Mouse (Mus musculus) liver, embryonic 14.5 days (tissue): Measurements from ENCODE around the gene Lmbr1l. TPM values are rescaled to one million over a fixed set of nuclear protein-coding genes. Genes with fewer than 3 reads are reported as not detected.

Experiments
- ATAC-seq: fragments of 200-750 bp; cut with Nextera tagmentation; 2 replicates; pipeline ENCODE4 v1.8.0; 2017; ENCODE audit warnings: moderate number of reproducible peaks, mild to moderate bottlenecking, moderate library complexity; ENCODE audit not compliant: insufficient read depth
- DNase-seq, 3 experiments: peaks; one replicate each; pipeline ENCODE4 v3.0.0-alpha.2; 2012 to 2013; ENCODE audit warnings: low read depth in 3 of 3, low spot score in 3 of 3
- H3K27ac ChIP-seq: fragments of 300-500 bp; sonication (generic); 2 replicates; pipeline ENCODE4 v1.5.1; 2014; ENCODE audit warnings: moderate library complexity, mild to moderate bottlenecking, control low read depth, inconsistent platforms
- H3K27me3 ChIP-seq: fragments of 300-500 bp; sonication (generic); 2 replicates; pipeline ENCODE4 v1.6.1; 2014; ENCODE audit warnings: mild to moderate bottlenecking, low read length, moderate library complexity; ENCODE audit not compliant: control insufficient read depth, insufficient read depth
- H3K36me3 ChIP-seq: fragments of 300-500 bp; sonication (generic); replicated peaks from 2 replicates; pipeline ENCODE4 v1.6.1; 2014; ENCODE audit warnings: low read depth; ENCODE audit not compliant: control insufficient read depth, insufficient read depth
- H3K4me1 ChIP-seq, 2 experiments: fragments of 200-500 bp in 1 of 2; fragments of 300-500 bp in 1 of 2; sonication (generic) in 1 of 2; replicated peaks; 2 replicates each; pipeline ENCODE4 v1.6.1; 2012 to 2014; ENCODE audit warnings: antibody characterized with exemption in 1 of 2, inconsistent platforms in 1 of 2, low read length in 1 of 2; ENCODE audit not compliant: control insufficient read depth in 2 of 2, insufficient read depth in 2 of 2
- H3K4me2 ChIP-seq: fragments of 300-500 bp; sonication (generic); 2 replicates; pipeline ENCODE4 v1.6.1; 2014; ENCODE audit warnings: low read depth, mild to moderate bottlenecking, control low read depth, moderate library complexity
- H3K4me3 ChIP-seq, 2 experiments: fragments of 200-500 bp in 1 of 2; fragments of 300-500 bp in 1 of 2; sonication (generic) in 1 of 2; 2 replicates each; pipeline ENCODE4 v1.5.1; 2012 to 2014; ENCODE audit warnings: low read depth in 2 of 2, low read length in 2 of 2, mild to moderate bottlenecking in 2 of 2, control low read depth in 1 of 2, inconsistent platforms in 1 of 2, moderate library complexity in 1 of 2; ENCODE audit not compliant: insufficient read depth in 1 of 2
- H3K9ac ChIP-seq: fragments of 300-500 bp; sonication (generic); replicated peaks from 2 replicates; pipeline ENCODE4 v1.6.1; 2014; ENCODE audit warnings: mild to moderate bottlenecking, control low read depth, moderate library complexity
- H3K9me3 ChIP-seq: fragments of 300-500 bp; sonication (generic); 2 replicates; pipeline ENCODE4 v1.6.1; 2016; ENCODE audit warnings: low read length, mixed read lengths; ENCODE audit not compliant: control insufficient read depth
- CTCF ChIP-seq: IDR thresholded peaks from 2 replicates; pipeline ENCODE4 v1.5.1; 2016; ENCODE audit warnings: antibody characterized with exemption, low read depth, control low read depth
- EP300 ChIP-seq: IDR thresholded peaks from 2 replicates; pipeline ENCODE4 v1.6.1; 2016; ENCODE audit warnings: antibody characterized with exemption, low read depth
- WGBS: fragments of 180-500 bp; shearing (Covaris S2); extraction: QIAGEN DNeasy Blood & Tissue Kit; methylation state at CpG from one replicate; pipeline ENCODE4 v1.1.7; 2014; ENCODE audit not compliant: insufficient replicate concordance; 5-methylcytosine and 5-hydroxymethylcytosine counted together
- polyA plus RNA-seq, 2 experiments: library from polyadenylated mRNA; depleted of rRNA in 1 of 2; stranded (reverse) in 1 of 2; unstranded in 1 of 2; fragments of >200 nt; fragmentation: Nextera tagmentation in 1 of 2; extraction: Ambion mirVana in 1 of 2; gene quantifications; 2 replicates each; pipeline versions ENCODE4 v1.2.1 to v1.2.3; 2012 to 2014

Lmbr1l gene
- polyA plus RNA-seq, 2 experiments = 0.70 to 7.1 TPM

DNA sequence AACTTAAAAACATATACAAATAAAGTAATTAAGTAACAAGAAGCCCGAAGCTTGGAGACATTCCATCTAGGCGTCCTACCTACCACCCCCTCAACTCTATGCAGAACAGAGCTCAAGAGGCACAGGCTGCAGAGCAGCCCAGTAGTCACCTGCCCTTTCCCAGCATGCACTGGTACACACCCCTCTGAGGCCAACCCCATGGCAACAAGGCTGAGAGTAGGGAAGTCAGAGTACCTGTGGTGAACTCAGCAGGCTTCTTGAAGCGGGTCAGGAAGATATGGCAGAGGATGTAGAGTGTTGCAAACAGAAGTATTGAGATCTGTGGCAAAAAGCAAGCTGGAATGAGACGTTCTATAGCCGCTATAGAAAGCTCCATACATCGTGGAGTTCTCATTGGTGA lies 3.1 kb downstream of the Lmbr1l start:
- Histone ChIP-seq H3K27ac (no peak overlapping the region), H3K27me3 (no peaks in the 10 kb centered on the region), H3K4me1 (peaks cover 9 to 14% of the 10 kb centered on the region in 2 experiments), H3K9ac (no peak overlapping the region), H3K4me2 (no peak overlapping the region), H3K36me3 (no peaks in the 10 kb centered on the region), H3K9me3 (no peaks in the 10 kb centered on the region), H3K4me3 (no peak overlapping the region)
- DNase-seq (no peak), ATAC-seq (no peak)
- no peak for TF ChIP-seq CTCF
- no peak for TF ChIP-seq EP300
- 75% methylated on average over 6 of the region's 6 CpGs for WGBS

DNA sequence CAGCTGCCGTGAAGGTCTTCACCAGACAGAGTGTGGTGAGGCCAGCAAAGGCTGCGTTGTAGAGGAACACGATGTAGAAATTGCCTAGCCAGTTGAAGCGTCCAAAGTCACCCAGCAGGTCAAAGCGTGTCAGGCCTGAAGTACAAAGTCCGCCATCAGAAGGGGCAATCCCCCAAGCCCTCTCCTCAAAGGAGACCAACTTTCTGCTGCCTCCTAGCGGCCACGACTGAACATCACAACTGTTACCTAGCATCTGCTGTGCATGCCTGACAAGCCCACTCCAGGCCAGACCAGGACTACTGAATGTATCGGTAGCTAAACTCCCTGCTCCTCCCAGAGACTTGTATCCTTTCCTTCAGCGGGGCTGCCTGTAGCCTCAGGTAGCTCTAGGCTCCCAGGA lies 13.3 kb downstream of the Lmbr1l start:
- peaks cover 9% of the 10 kb centered on the region; the same call in 1 of the 2 replicates for H3K27me3 ChIP-seq
- TF ChIP-seq EP300 = no peak
- TF ChIP-seq CTCF = peak; percentile 84
- no peak overlapping the region for H3K4me2 ChIP-seq
- no peaks in the 10 kb centered on the region for H3K9me3 ChIP-seq
- no peak overlapping the region for H3K4me3 ChIP-seq
- ATAC-seq = no peak
- H3K36me3 ChIP-seq = no peaks in the 10 kb centered on the region
- H3K9ac ChIP-seq = no peak overlapping the region
- no peak overlapping the region for H3K27ac ChIP-seq
- H3K4me1 ChIP-seq = no peaks in the 10 kb centered on the region
- 36% methylated on average over 10 of the region's 10 CpGs for WGBS
- no peak for DNase-seq

DNA sequence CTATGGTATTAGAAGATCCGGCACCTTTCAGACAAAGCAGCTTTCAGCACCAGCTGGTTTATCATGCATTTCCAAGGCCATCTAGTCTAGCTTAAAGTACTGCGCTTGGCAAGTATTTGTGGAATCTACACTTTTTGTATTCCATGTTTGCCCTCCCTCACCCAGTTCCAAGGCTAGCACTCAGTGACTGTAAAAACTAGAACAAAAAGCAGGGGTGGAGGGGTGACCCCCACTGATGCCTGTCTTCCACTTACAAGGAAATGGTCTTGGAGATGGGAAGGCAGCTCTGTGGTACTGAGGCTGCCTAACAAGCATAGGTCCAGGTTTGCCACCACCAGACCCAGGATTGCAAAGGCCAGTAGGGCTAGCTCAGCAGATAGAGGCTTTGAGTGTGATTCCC lies 15.4 kb downstream of the Lmbr1l start:
- 84% methylated on average over 2 of the region's 2 CpGs for WGBS
- ATAC-seq = no peak
- H3K9me3 ChIP-seq = no peaks in the 10 kb centered on the region
- H3K4me2 ChIP-seq = no peak overlapping the region
- no peak overlapping the region for H3K4me3 ChIP-seq
- H3K4me1 ChIP-seq = no peaks in the 10 kb centered on the region
- H3K27ac ChIP-seq = no peak overlapping the region
- DNase-seq = no peak
- TF ChIP-seq CTCF (no peak), EP300 (no peak)
- H3K27me3 ChIP-seq = peaks cover 29% of the 10 kb centered on the region
- H3K9ac ChIP-seq = no peak overlapping the region
- no peaks in the 10 kb centered on the region for H3K36me3 ChIP-seq

DNA sequence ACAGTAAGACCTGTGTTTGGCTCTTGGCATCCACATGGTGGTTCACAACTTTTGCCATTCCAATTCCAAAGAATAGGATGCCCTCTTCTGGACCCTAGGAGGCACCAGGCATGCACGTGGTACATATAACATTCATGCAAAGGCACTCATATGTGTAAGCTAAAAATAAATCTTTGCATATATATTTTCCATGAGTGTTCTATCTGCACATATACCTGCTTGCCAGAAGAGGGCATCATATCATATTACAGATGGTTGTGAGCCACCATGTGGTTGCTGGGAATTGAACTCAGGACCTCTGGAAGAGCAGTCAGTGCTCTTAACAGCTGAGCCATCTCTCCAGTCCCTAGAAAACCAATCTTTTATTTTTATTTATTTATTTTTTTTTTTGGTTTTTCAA lies 16.5 kb downstream of the Lmbr1l start:
- Histone ChIP-seq H3K9me3 (no peaks in the 10 kb centered on the region), H3K36me3 (no peaks in the 10 kb centered on the region), H3K9ac (no peak overlapping the region), H3K4me3 (no peak overlapping the region), H3K4me2 (no peak overlapping the region), H3K27me3 (peaks cover 39% of the 10 kb centered on the region), H3K27ac (no peak overlapping the region), H3K4me1 (peaks cover 0 to 2% of the 10 kb centered on the region in 2 experiments; a peak in 1 of 4 replicates)
- no peak for DNase-seq
- WGBS = 28% methylated on average over 1 of the region's 1 CpGs
- ATAC-seq = no peak
- TF ChIP-seq EP300 (no peak), CTCF (0 out of 2 replicates have a peak, but pooled peaks have one; percentile 14)

DNA sequence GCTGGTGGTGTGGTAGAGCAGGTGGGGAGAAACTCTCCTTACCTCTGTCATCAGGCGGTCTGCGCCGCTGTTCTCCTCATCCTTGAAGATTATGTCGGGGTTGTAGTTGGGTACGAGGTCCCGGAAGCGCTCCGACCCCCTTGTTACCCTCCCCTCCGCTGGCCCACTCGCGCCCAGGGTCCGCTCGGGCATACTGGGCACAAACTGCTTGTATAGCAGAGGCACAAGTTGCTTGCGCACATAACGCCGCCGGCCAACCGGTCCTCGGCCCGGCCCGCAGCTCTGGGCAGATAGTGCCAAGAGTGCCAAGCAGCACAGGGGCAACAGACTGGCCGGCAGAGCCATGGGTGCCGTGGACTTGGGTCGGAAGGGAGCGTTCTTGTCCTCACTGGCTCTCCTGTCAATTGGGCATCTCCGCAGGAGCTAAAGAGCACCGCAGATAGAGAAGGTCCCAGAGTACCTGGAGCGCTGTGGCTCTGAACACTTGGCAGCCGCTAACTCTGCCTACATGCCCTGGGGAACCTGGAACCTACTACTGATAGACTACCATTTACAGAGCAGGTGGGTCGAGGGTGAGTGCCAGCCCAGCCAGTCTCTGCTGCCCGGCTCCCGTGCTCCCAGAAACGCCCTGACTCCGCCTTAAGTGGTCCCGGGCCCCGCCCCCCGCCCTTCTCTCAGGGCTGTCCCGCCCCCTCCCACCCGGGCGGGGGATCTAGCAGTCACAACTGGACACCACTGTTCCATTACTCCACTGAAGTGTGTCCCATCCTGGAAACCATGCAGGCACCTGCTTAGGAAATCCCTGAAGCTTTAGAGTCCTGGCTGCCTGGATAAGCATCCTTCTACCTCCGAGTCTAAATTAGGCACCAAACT lies 19.9 kb downstream of the Lmbr1l start, which contains the start of gene Dhh:
Dhh (minus strand) TSS at position 613 of the 873 bp plus-strand sequence.
- Histone ChIP-seq H3K36me3 (no peaks in the 10 kb centered on the region), H3K9me3 (no peaks in the 10 kb centered on the region), H3K4me3 (no peak within 1 kb of the TSS), H3K27me3 (peaks cover 73% of the 10 kb centered on the region), H3K27ac (no peak within 1 kb of the TSS), H3K4me1 (peaks cover 5 to 7% of the 10 kb centered on the region in 2 experiments; a peak in 3 of 4 replicates), H3K9ac (no peak within 1 kb of the TSS), H3K4me2 (peak within 1 kb of the TSS; percentile 8; the same call in 1 of the 2 replicates)
- no peak for TF ChIP-seq CTCF
- no peak for TF ChIP-seq EP300
- DNase-seq (no peak), ATAC-seq (no peak)
- 2% methylated on average over 41 of the region's 41 CpGs for WGBS
